Mouse (Mus musculus) C2C12 (cell line): ENCODE measurements around the gene Fez2. TPM values are rescaled to one million over a fixed set of nuclear protein-coding genes. Genes with fewer than 3 reads are reported as not detected.

Source experiments
- H3K27me3 ChIP-seq: one replicate; pipeline ENCODE4 v1.6.1; 2011; ENCODE audit not compliant: control insufficient read depth, insufficient read depth, insufficient read length
- H3K36me3 ChIP-seq: one replicate; pipeline ENCODE4 v1.6.1; 2011; ENCODE audit not compliant: control insufficient read depth, insufficient read depth
- H3K4me3 ChIP-seq: one replicate; pipeline ENCODE4 v1.5.1; 2011; ENCODE audit warnings: mild to moderate bottlenecking, control low read depth; ENCODE audit not compliant: poor library complexity, insufficient read depth, severe bottlenecking
- H3K79me2 ChIP-seq: one replicate; pipeline ENCODE4 v1.6.1; 2011; ENCODE audit not compliant: control insufficient read depth, insufficient read depth
- H3K79me3 ChIP-seq: one replicate; pipeline ENCODE4 v1.6.1; 2011; ENCODE audit warnings: low read depth, control low read depth
- H3ac ChIP-seq: one replicate; pipeline ENCODE3; 2011; ENCODE audit warnings: low read depth; ENCODE audit not compliant: control insufficient read depth, insufficient read length
- CEBPB ChIP-seq: IDR thresholded peaks from one replicate; pipeline ENCODE4 v1.6.1; 2011; ENCODE audit warnings: low read depth, mild to moderate bottlenecking, control low read depth, moderate library complexity
- CTCF ChIP-seq: IDR thresholded peaks from one replicate; pipeline ENCODE4 v1.5.1; 2011; ENCODE audit not compliant: control insufficient read depth, insufficient read depth, insufficient read length
- FOSL1 ChIP-seq: IDR thresholded peaks from one replicate; pipeline ENCODE4 v1.8.0; 2011; ENCODE audit warnings: mild to moderate bottlenecking, low read length; ENCODE audit not compliant: poor library complexity, insufficient read depth, severe bottlenecking
- MAX ChIP-seq: IDR thresholded peaks from one replicate; pipeline ENCODE4 v1.6.1; 2011; ENCODE audit warnings: mild to moderate bottlenecking, control low read depth
- MYOD1 ChIP-seq: IDR thresholded peaks from one replicate; pipeline ENCODE4 v1.6.1; 2011; ENCODE audit warnings: low read depth; ENCODE audit not compliant: control insufficient read depth, insufficient read length
- MYOG ChIP-seq: IDR thresholded peaks from one replicate; pipeline ENCODE4 v1.6.1; 2011; ENCODE audit not compliant: control insufficient read depth, insufficient read length; ENCODE audit errors: extremely low read depth
- USF1 ChIP-seq: IDR thresholded peaks from one replicate; pipeline ENCODE4 v1.6.1; 2011; ENCODE audit warnings: low read depth, mild to moderate bottlenecking, control low read depth, moderate library complexity
- polyA plus RNA-seq: library from polyadenylated mRNA; unstranded; fragments of >200 nt; fragmentation: generic; extraction: Trizol; gene quantifications from one replicate; pipeline ENCODE4 v1.2.1, GENCODE M21; 2012; ENCODE audit warnings: missing spikeins

The Fez2 gene
- polyA plus RNA-seq, 1 experiment: 31.9 TPM

GRCm38 (mm10) chr17:78440771-78441170, 22.8 kb upstream of the Fez2 start:
- no peak overlapping the region for H3K4me3 ChIP-seq
- no peak overlapping the region for H3ac ChIP-seq
- no peaks in the 10 kb centered on the region for H3K36me3 ChIP-seq
- no peaks in the 10 kb centered on the region for H3K79me3 ChIP-seq
- H3K27me3 ChIP-seq: no peaks in the 10 kb centered on the region
- H3K79me2 ChIP-seq: no peaks in the 10 kb centered on the region
- TF ChIP-seq MYOD1 (no peak), USF1 (peak; percentile 61), MAX (no peak)

- Histone ChIP-seq H3K4me3 (no peak overlapping the region), H3K79me3 (no peaks in the 10 kb centered on the region), H3K79me2 (no peaks in the 10 kb centered on the region), H3K27me3 (no peaks in the 10 kb centered on the region), H3ac (no peak overlapping the region), H3K36me3 (no peaks in the 10 kb centered on the region)
- no peak for TF ChIP-seq MAX
- TF ChIP-seq CTCF: no peak
- no peak for TF ChIP-seq CEBPB
- TF ChIP-seq FOSL1: no peak
- TF ChIP-seq USF1: no peak
- TF ChIP-seq MYOG: no peak
- TF ChIP-seq MYOD1: no peak
Measured at GRCm38 (mm10) chr17:78437161-78437560, 19.2 kb upstream of the Fez2 start.

- Histone ChIP-seq H3K79me3 (no peaks in the 10 kb centered on the region), H3K79me2 (no peaks in the 10 kb centered on the region), H3K36me3 (no peaks in the 10 kb centered on the region), H3K27me3 (no peaks in the 10 kb centered on the region), H3K4me3 (no peak overlapping the region), H3ac (no peak overlapping the region)
- TF ChIP-seq MYOG: no peak
- TF ChIP-seq FOSL1: no peak
- TF ChIP-seq MYOD1: no peak
- no peak for TF ChIP-seq CTCF
- no peak for TF ChIP-seq CEBPB
- no peak for TF ChIP-seq MAX
- no peak for TF ChIP-seq USF1
Measured at GRCm38 (mm10) chr17:78435661-78436060, 17.7 kb upstream of the Fez2 start.

GRCm38 (mm10) chr17:78434746-78435145, 16.8 kb upstream of the Fez2 start:
- H3ac ChIP-seq: no peak overlapping the region
- no peak overlapping the region for H3K4me3 ChIP-seq
- H3K27me3 ChIP-seq: no peaks in the 10 kb centered on the region
- TF ChIP-seq FOSL1 (no peak), MYOG (no peak), MYOD1 (no peak), CEBPB (no peak), MAX (no peak), CTCF (peak; percentile 65), USF1 (no peak)
- H3K36me3 ChIP-seq: no peaks in the 10 kb centered on the region
- no peaks in the 10 kb centered on the region for H3K79me2 ChIP-seq
- no peaks in the 10 kb centered on the region for H3K79me3 ChIP-seq

GRCm38 (mm10) chr17:78430374-78430773, 12.4 kb upstream of the Fez2 start:
- Histone ChIP-seq H3K27me3 (no peaks in the 10 kb centered on the region), H3K79me2 (no peaks in the 10 kb centered on the region), H3K4me3 (no peak overlapping the region), H3ac (no peak overlapping the region), H3K79me3 (no peaks in the 10 kb centered on the region), H3K36me3 (no peaks in the 10 kb centered on the region)
- no peak for TF ChIP-seq CTCF
- TF ChIP-seq MAX: no peak
- TF ChIP-seq MYOG: no peak
- no peak for TF ChIP-seq CEBPB
- TF ChIP-seq USF1: no peak

GRCm38 (mm10) chr17:78429051-78429450, 11.1 kb upstream of the Fez2 start:
- H3K79me3 ChIP-seq: no peaks in the 10 kb centered on the region
- H3ac ChIP-seq: no peak overlapping the region
- no peaks in the 10 kb centered on the region for H3K27me3 ChIP-seq
- H3K36me3 ChIP-seq: no peaks in the 10 kb centered on the region
- TF ChIP-seq USF1 (no peak), MAX (no peak), CTCF (no peak)
- no peak overlapping the region for H3K4me3 ChIP-seq
- H3K79me2 ChIP-seq: no peaks in the 10 kb centered on the region
